In the genomic region with DNA sequence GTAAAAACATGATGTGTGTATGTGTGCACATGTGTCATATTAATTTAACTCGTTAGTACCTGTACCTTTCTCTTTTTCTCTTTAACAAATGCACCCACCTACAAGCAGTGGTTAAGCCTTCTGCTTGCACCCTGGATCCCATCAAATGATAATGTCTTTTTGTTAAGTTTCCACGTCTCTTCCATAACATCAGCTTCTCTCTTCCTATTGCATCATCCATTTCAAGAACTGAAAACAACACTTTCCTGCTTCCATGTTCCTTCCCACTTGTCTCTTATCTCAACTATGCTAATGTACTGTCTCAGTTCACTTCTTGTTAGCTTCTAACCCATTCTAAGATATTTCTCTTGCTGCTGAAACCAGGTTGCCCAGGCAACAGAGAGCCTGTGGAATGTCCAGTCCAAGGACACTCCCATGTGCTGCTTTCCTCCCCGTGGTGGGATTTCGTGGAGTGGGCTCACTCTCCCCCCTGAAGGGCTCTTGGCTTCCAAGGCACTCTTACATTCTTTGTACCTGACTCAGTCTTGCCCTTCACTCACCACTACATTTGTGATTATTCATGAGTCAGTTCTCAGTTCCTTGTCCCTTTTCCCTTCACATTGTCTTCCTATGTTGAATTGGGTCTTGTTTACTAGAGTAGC, we compare ENCODE assay signal across 10 mouse cellular contexts.
A peak's percentile ranks its signal among the peaks of the same experiment; 100 is the strongest.
DNase-seq lines count a peak whose midpoint lies in the region; ATAC-seq and TF ChIP-seq lines count a peak whose summit lies in the region.
"Had no signal": no experiment of that assay in that cellular context is flagged by ENCODE, and none has a peak within 500 bp of the region (broad histone marks: within the 10 kb centered on the region; RNA-seq: fewer than 3 reads in every experiment).

No protein-coding gene starts in this region.

- WGBS in lung, adult 2 months = 26% methylated on average over 4 of the region's 4 CpGs
- 38% methylated on average over 4 of the region's 4 CpGs for WGBS in liver, embryonic 12.5 days (ENCODE audit: insufficient replicate concordance)

- no peak overlapping the region for H3K4me2 ChIP-seq in liver, embryonic 12.5 days

- no peak for TF ChIP-seq CTCF in lung, adult 2 months (IDR thresholded peaks at IDR 0.05; ENCODE audit: insufficient read depth, low read length)

- H3K27me3 ChIP-seq in liver, embryonic 12.5 days (replicated peaks) = no peaks in the 10 kb centered on the region

- no peaks in the 10 kb centered on the region for H3K36me3 ChIP-seq in liver, embryonic 12.5 days

- H3K4me3 ChIP-seq in lung, adult 2 months (replicated peaks; ENCODE audit: extremely low read depth, low read depth, low read length) = no peak overlapping the region
- no peak overlapping the region for H3K4me3 ChIP-seq in liver, embryonic 12.5 days

- DNase-seq in urinary bladder, postnatal 14 days (ENCODE audit: low spot score) = peak; percentile 4
- DNase-seq in urinary bladder, adult 2 months (ENCODE audit: low spot score) = no peak
- peak; percentile 66 for DNase-seq in embryo, embryonic 11 days
- DNase-seq in lung, adult 2 months = peak; percentile 17
- DNase-seq in thymus, postnatal 25 days = no peak
- DNase-seq in liver = no peak
- DNase-seq: cerebellum, postnatal 10 days; thymus, postnatal 36 days had no signal

- no peak overlapping the region for H3K27ac ChIP-seq in liver, embryonic 12.5 days

- H3K4me1 ChIP-seq in lung, adult 2 months (ENCODE audit: control insufficient read depth, insufficient read depth, low read length) = no peaks in the 10 kb centered on the region
- no peaks in the 10 kb centered on the region for H3K4me1 ChIP-seq in liver, embryonic 12.5 days

- no peak for TF ChIP-seq POLR2A in lung, adult 2 months (IDR thresholded peaks at IDR 0.05; ENCODE audit: borderline replicate concordance, extremely low read depth, low read depth, low read length)

- no peak overlapping the region for H3K9ac ChIP-seq in liver, embryonic 12.5 days

- ATAC-seq in liver, embryonic 12.5 days = no peak
- ATAC-seq: intestine, embryonic 16.5 days had no signal

- H3K9me3 ChIP-seq in liver, embryonic 12.5 days (replicated peaks) = no peaks in the 10 kb centered on the region

Comparison
In these comparisons a context has a peak if more than half of its experiments do, and no peak if none do; other contexts are left out.
1. DNase-seq: peak in urinary bladder, postnatal 14 days (single experiment), embryo, embryonic 11 days (single experiment) and lung, adult 2 months (single experiment); none in urinary bladder, adult 2 months (single experiment), thymus, postnatal 25 days (single experiment) and liver (single experiment).